In genomic region chr16:59517447-59518219, GRCm38 (mm10) we compare ENCODE assay signal across 12 mouse cellular contexts. TPM values are rescaled to one million over a fixed set of nuclear protein-coding genes. Genes with fewer than 3 reads are reported as not detected.
A peak's percentile ranks its signal among the peaks of the same experiment; 100 is the strongest.
DNase-seq lines count a peak whose midpoint lies in the region; ATAC-seq and TF ChIP-seq lines count a peak whose summit lies in the region.
"Had no signal": no experiment of that assay in that cellular context is flagged by ENCODE, and none has a peak within 500 bp of the region (broad histone marks: within the 10 kb centered on the region; RNA-seq: fewer than 3 reads in every experiment).

No protein-coding gene starts in this region.

- no peak overlapping the region for H3K9ac ChIP-seq in limb, embryonic 14.5 days (ENCODE audit: low read depth, low read length, severe bottlenecking)
- no peak overlapping the region for H3K9ac ChIP-seq in kidney, embryonic 14.5 days (ENCODE audit: low read depth, low read length)
- H3K9ac ChIP-seq: stomach, embryonic 15.5 days had no signal

- H3K4me2 ChIP-seq in limb, embryonic 14.5 days (replicated peaks; ENCODE audit: low read depth, low read length, severe bottlenecking) = 0 out of 2 replicates have a peak overlapping the region, but pooled peaks have one; percentile 9
- H3K4me2 ChIP-seq in kidney, embryonic 14.5 days (replicated peaks; ENCODE audit: low read depth, low read length) = no peak overlapping the region
- H3K4me2 ChIP-seq: stomach, embryonic 15.5 days had no signal

- H3K4me1 ChIP-seq in limb, embryonic 14.5 days (ENCODE audit: control insufficient read depth, insufficient read depth, low read length) = 0 out of 2 replicates have a peak, but pooled peaks cover 3% of the 10 kb centered on the region
- H3K4me1 ChIP-seq in thymus, adult 2 months (replicated peaks; ENCODE audit: control insufficient read depth, insufficient read depth, low read length) = peaks cover 13% of the 10 kb centered on the region
- H3K4me1 ChIP-seq in kidney, embryonic 14.5 days (ENCODE audit: control insufficient read depth, insufficient read depth, low read length) = no peaks in the 10 kb centered on the region
- H3K4me1 ChIP-seq: midbrain, embryonic 10.5 days; stomach, embryonic 15.5 days had no signal

- 22% methylated on average over 15 of the region's 15 CpGs for WGBS in limb, embryonic 14.5 days
- WGBS in thymus, adult 2 months = 10% methylated on average over 15 of the region's 15 CpGs
- WGBS in kidney, embryonic 14.5 days = 70% methylated on average over 15 of the region's 15 CpGs

- H3K9me3 ChIP-seq in limb, embryonic 14.5 days (ENCODE audit: control insufficient read depth, low read length) = no peaks in the 10 kb centered on the region
- H3K9me3 ChIP-seq in kidney, embryonic 14.5 days (ENCODE audit: control insufficient read depth, low read length) = no peaks in the 10 kb centered on the region
- H3K9me3 ChIP-seq: midbrain, embryonic 10.5 days; stomach, embryonic 15.5 days had no signal

- peaks cover 8% of the 10 kb centered on the region; the same call in 1 of the 2 replicates for H3K36me3 ChIP-seq in limb, embryonic 14.5 days (ENCODE audit: control insufficient read depth, insufficient read depth, low read length)
- no peaks in the 10 kb centered on the region for H3K36me3 ChIP-seq in thymus, adult 2 months (ENCODE audit: control insufficient read depth, insufficient read depth, low read length)
- no peaks in the 10 kb centered on the region; the same call in 1 of the 2 replicates for H3K36me3 ChIP-seq in kidney, embryonic 14.5 days (ENCODE audit: control insufficient read depth, insufficient read depth, low read length)
- H3K36me3 ChIP-seq: stomach, embryonic 15.5 days had no signal

- H3K4me3 ChIP-seq in layer of hippocampus, adult 2 months = no peak overlapping the region
- no peak overlapping the region for H3K4me3 ChIP-seq in limb, embryonic 14.5 days (replicated peaks; ENCODE audit: low read length)
- H3K4me3 ChIP-seq in thymus, adult 2 months (ENCODE audit: control insufficient read depth, insufficient read depth, low read length) = no peak overlapping the region
- H3K4me3 ChIP-seq in kidney, embryonic 14.5 days (ENCODE audit: low read length) = no peak overlapping the region
- H3K4me3 ChIP-seq: midbrain, embryonic 10.5 days; stomach, embryonic 15.5 days had no signal

- no peak for TF ChIP-seq CTCF in layer of hippocampus, adult 2 months (conservative IDR thresholded peaks at IDR 0.05)
- no peak for TF ChIP-seq CTCF in thymus, adult 2 months (IDR thresholded peaks at IDR 0.05; ENCODE audit: borderline replicate concordance, control insufficient read depth, extremely low read depth, insufficient read depth, low read length, poor library complexity)

- peak; percentile 82 for ATAC-seq in limb, embryonic 14.5 days (ENCODE audit: low FRiP score, low read depth)
- no peak for ATAC-seq in kidney, embryonic 14.5 days (ENCODE audit: low FRiP score, low TSS enrichment)

- H3K27ac ChIP-seq in layer of hippocampus, adult 2 months = no peak overlapping the region
- H3K27ac ChIP-seq in limb, embryonic 14.5 days (replicated peaks; ENCODE audit: low read depth, low read length) = no peak overlapping the region
- no peak overlapping the region for H3K27ac ChIP-seq in thymus, adult 2 months (ENCODE audit: control insufficient read depth, insufficient read depth, low read length)
- no peak overlapping the region for H3K27ac ChIP-seq in kidney, embryonic 14.5 days (ENCODE audit: low read depth, low read length)
- H3K27ac ChIP-seq: midbrain, embryonic 10.5 days; stomach, embryonic 15.5 days had no signal

- TF ChIP-seq POLR2A in limb, embryonic 14.5 days (IDR thresholded peaks at IDR 0.05; ENCODE audit: borderline replicate concordance, extremely low read depth, insufficient read depth, insufficient read length) = no peak
- TF ChIP-seq POLR2A in thymus, adult 2 months (IDR thresholded peaks at IDR 0.05; ENCODE audit: control insufficient read depth, extremely low read depth, insufficient read depth, low read length, poor library complexity) = no peak

- peak; percentile 11 for DNase-seq in layer of hippocampus, adult 9-11 months
- no peak for DNase-seq in layer of hippocampus, adult 2 months (ENCODE audit: low spot score in 2 of 2)
- peak; percentile 51 to 68 for DNase-seq in heart, adult 18-20 months
- peak; percentile 42 for DNase-seq in limb, embryonic 14.5 days (ENCODE audit: low spot score)
- peak; percentile 28 for DNase-seq in thymus, adult 2 months
- DNase-seq in testis, postnatal 10 days (ENCODE audit: low spot score) = no peak
- DNase-seq in gastrocnemius, postnatal 4 days (ENCODE audit: low spot score in 2 of 2) = no peak
- DNase-seq: cerebellum, adult 8-10 months; kidney, adult 9 months had no signal

- no peaks in the 10 kb centered on the region for H3K27me3 ChIP-seq in limb, embryonic 14.5 days (ENCODE audit: control insufficient read depth, insufficient read depth, low read length)
- H3K27me3 ChIP-seq in thymus, adult 2 months (ENCODE audit: control insufficient read depth, insufficient read depth, low read length) = no peaks in the 10 kb centered on the region
- H3K27me3 ChIP-seq in kidney, embryonic 14.5 days (ENCODE audit: control insufficient read depth, insufficient read depth, low read length) = no peaks in the 10 kb centered on the region
- H3K27me3 ChIP-seq: stomach, embryonic 15.5 days had no signal

RNA-seq across cellular contexts. Expression of gene Riox2, which starts 46.1 kb away (rescaled TPM):
- 10 to 100 TPM; 13.8 to 17.2 TPM for total RNA-seq in layer of hippocampus, adult 2 months (2021)
- total RNA-seq in heart, adult 18-20 months (2021) = 10 to 100 TPM; 16.9 to 17.2 TPM
- 15.4 and 18.3 TPM in 2 replicates for polyA plus RNA-seq in limb, embryonic 14.5 days (2012; rRNA removed)
- polyA plus RNA-seq in limb, embryonic 14.5 days (2014; fragmentation: Nextera tagmentation; extraction: Ambion mirVana) = 30.4 and 32.4 TPM in 2 replicates
- polyA plus RNA-seq in thymus, adult 2 months (2012; rRNA removed) = 8.3 and 8.9 TPM in 2 replicates
- 33.5 and 41.9 TPM in 2 replicates for polyA plus RNA-seq in kidney, embryonic 14.5 days (2014; fragmentation: Nextera tagmentation; extraction: Ambion mirVana)
- total RNA-seq in gastrocnemius, postnatal 4 days (2021) = 10 to 100 TPM; 10.3 to 10.8 TPM

Comparison
In these comparisons a context has a peak if more than half of its experiments do, and no peak if none do; other contexts are left out.
1. DNase-seq: peak in layer of hippocampus, adult 9-11 months (single experiment), heart, adult 18-20 months (2 of 2), limb, embryonic 14.5 days (single experiment) and thymus, adult 2 months (single experiment); none in layer of hippocampus, adult 2 months (0 of 2), testis, postnatal 10 days (single experiment) and gastrocnemius, postnatal 4 days (0 of 2).